Mouse (Mus musculus): ENCODE data around the gene Akap2. TPM values are rescaled to one million over a fixed set of nuclear protein-coding genes. Genes with fewer than 3 reads are reported as not detected.

Akap2 gene
- polyA plus RNA-seq, 1 experiment from 2014 or later, result 22.2 TPM

DNA sequence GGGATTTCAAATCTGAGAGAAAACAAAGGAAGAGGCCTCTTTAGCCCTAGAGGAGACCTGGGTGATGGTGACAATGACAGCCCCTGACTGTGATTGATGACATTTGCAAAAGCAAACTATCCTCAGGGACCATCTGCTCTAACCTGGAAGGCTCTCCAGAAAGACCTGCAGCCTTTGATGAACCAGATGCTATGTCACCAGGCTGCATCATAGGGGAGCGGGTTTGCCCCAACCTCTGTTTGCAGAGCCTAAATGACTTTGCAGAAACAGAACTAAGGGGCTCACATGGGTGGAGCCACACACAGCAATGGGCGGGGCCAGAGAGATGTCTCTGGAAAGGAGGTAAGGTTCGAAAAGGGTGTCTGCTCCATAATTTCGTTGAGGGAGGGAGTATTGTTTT is 115.6 kb downstream of the Akap2 start:
- Histone ChIP-seq H3K4me1 (peaks cover 34% of the 10 kb centered on the region), H3K36me3 (no peaks in the 10 kb centered on the region), H3K27me3 (ENCODE audit: low read depth, poor library complexity, severe bottlenecking) (peaks cover 88% of the 10 kb centered on the region), H3K9me3 (replicated peaks) (no peaks in the 10 kb centered on the region), H3K27ac (replicated peaks) (no peak overlapping the region), H3K4me3 (no peak overlapping the region)
- no peak for DNase-seq (ENCODE audit: low spot score)
- WGBS, result 68% methylated on average over 4 of the region's 4 CpGs

DNA sequence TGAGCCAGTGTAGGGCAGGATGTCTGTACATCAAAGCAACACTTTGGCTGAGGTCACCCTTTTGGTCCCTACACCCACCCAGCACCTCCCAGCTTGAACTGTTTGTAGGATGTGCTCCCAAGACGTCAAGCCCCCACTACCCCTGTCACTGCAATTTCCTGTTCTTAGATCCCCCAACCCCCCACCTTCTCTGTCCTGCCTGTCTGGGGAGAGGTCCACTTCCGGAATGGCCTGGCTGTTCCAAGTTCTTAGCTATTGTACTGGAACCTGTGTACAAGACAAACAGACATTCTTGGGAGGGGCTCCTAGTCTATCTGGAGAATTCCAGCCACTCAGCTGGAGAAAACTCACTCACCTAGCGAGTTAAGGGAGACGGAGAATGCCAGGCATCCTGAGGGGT is 116.7 kb downstream of the Akap2 start:
- H3K9me3 ChIP-seq (replicated peaks), result no peaks in the 10 kb centered on the region
- peaks cover 82% of the 10 kb centered on the region for H3K27me3 ChIP-seq (ENCODE audit: low read depth, poor library complexity, severe bottlenecking)
- H3K4me1 ChIP-seq, result peaks cover 27% of the 10 kb centered on the region
- H3K27ac ChIP-seq (replicated peaks), result no peak overlapping the region
- H3K36me3 ChIP-seq, result no peaks in the 10 kb centered on the region
- no peak overlapping the region for H3K4me3 ChIP-seq
- WGBS, result 57% methylated on average over 4 of the region's 4 CpGs
- DNase-seq (ENCODE audit: low spot score), result no peak

DNA sequence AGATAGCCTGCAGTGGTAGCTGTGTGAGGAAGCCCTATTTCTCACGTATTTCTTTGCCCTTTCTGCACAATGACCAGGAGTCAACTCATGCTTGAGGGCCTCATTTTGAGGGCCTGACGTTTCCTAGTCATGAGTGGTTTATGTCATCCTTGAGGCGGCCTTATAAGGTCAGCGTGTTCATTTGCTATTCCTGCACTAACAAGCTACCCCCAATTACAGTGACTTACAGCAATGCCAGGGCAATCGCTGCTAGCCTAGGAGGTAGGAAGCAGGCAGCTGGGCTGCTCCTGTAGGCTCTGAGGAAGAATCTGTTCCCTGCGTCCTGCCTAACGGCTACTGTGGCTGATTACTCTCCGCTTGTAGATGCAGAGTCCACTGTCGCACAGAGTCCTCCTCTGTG is 119.6 kb downstream of the Akap2 start:
- 84% methylated on average over 9 of the region's 9 CpGs for WGBS

DNA sequence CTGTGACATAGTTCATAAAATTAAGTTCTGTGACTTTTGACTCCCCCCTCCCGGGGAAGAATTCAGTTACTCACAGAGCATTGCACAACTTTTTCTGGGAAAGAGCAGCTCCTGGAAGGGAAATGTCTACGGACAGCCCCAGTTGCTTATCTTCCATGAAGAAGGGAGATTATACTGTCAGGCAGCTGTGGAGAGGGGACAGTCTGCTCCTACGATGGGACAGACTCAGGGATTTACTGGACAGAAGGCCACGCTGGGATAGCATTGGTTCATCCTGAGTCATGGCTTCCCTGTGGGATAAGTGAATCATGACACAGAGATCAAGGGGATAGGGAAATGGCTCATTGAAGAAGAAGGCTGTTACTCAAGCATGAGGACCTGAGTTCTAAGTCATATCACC is 121.9 kb downstream of the Akap2 start:
- WGBS, result 79% methylated on average over 4 of the region's 4 CpGs
- H3K27ac ChIP-seq (replicated peaks), result no peak overlapping the region
- H3K36me3 ChIP-seq, result no peaks in the 10 kb centered on the region
- H3K27me3 ChIP-seq (ENCODE audit: low read depth, poor library complexity, severe bottlenecking), result peaks cover 62% of the 10 kb centered on the region
- no peak for DNase-seq (ENCODE audit: low spot score)
- peaks cover 25% of the 10 kb centered on the region for H3K4me1 ChIP-seq
- no peak overlapping the region for H3K4me3 ChIP-seq
- H3K9me3 ChIP-seq (replicated peaks), result no peaks in the 10 kb centered on the region

More for the DNA sequence above, 119.6 kb downstream of the Akap2 start:
- Histone ChIP-seq H3K9me3 (replicated peaks) (no peaks in the 10 kb centered on the region), H3K27me3 (ENCODE audit: low read depth, poor library complexity, severe bottlenecking) (peaks cover 73% of the 10 kb centered on the region), H3K36me3 (no peaks in the 10 kb centered on the region), H3K4me3 (no peak overlapping the region), H3K27ac (replicated peaks) (no peak overlapping the region), H3K4me1 (peaks cover 31% of the 10 kb centered on the region)
- no peak for DNase-seq (ENCODE audit: low spot score)

DNA sequence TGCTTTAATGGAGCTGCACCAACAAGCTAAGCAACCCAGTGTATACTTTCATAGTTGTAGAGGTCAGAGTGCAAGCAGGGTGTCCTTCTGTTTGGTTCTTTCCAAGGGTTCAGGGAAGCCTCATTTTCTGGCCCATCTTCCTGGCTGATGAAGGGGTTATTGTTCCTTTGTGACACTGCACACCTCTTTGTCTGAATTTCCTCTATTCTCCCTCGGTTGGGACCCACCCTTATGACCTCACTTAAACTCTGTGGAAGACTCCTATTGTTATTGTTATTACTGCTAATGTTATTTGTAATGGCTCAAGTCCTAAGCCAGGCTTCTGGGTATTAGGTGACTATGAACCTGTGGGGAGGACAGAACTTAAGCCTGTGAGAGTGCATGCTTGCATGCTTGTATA is 124.5 kb downstream of the Akap2 start:
- DNase-seq (ENCODE audit: low spot score), result no peak
- Histone ChIP-seq H3K27me3 (ENCODE audit: low read depth, poor library complexity, severe bottlenecking) (peaks cover 39% of the 10 kb centered on the region), H3K27ac (replicated peaks) (no peak overlapping the region), H3K36me3 (no peaks in the 10 kb centered on the region), H3K9me3 (replicated peaks) (no peaks in the 10 kb centered on the region), H3K4me1 (peaks cover 50% of the 10 kb centered on the region), H3K4me3 (no peak overlapping the region)
- WGBS, result 21% methylated on average over 1 of the region's 1 CpGs

DNA sequence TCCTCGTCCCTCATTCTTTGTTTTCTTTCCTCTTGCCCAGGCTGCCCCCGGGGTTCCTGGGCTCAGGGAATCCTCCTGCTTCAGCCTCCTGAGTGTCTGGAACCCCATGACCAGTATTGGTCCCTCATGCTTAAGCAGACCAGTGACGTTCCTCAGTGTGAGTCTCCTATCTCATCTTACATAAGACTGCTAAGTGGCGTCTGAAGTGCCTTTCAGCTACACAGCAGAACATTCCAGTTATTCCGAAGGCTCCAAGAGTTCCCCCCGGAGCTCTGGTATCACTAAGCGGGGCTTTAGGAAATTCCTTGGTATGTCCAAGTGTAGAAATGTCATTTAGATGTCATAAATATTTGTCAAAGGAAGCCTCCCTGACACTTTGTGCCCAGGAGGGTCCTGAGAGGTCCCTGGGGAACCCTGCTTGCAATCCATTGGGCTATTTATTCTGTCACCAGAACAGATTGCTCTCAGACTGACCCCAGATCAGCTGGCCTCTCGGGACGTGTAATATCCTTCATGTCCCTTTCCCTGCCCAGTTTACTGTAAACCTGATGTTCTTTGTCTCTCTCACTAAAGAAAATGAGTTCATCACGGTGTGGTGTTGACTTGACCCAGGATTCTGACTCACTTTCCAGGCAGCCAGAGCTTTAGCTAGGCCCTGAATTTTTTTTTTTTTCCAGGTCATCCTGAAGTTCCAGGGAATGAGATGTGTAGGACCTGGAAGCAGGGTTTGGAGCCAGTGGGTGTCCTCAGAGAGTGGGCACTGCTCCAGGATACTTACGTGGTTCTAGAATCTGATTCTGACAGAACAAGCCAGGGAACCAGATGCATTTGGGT is 125.2 kb downstream of the Akap2 start:
- DNase-seq (ENCODE audit: low spot score), result no peak
- Histone ChIP-seq H3K4me3 (no peak overlapping the region), H3K4me1 (peaks cover 58% of the 10 kb centered on the region), H3K9me3 (replicated peaks) (no peaks in the 10 kb centered on the region), H3K27ac (replicated peaks) (no peak overlapping the region), H3K36me3 (no peaks in the 10 kb centered on the region), H3K27me3 (ENCODE audit: low read depth, poor library complexity, severe bottlenecking) (peaks cover 31% of the 10 kb centered on the region; the same call in 1 of the 2 replicates)
- WGBS, result 91% methylated on average over 11 of the region's 11 CpGs

DNA sequence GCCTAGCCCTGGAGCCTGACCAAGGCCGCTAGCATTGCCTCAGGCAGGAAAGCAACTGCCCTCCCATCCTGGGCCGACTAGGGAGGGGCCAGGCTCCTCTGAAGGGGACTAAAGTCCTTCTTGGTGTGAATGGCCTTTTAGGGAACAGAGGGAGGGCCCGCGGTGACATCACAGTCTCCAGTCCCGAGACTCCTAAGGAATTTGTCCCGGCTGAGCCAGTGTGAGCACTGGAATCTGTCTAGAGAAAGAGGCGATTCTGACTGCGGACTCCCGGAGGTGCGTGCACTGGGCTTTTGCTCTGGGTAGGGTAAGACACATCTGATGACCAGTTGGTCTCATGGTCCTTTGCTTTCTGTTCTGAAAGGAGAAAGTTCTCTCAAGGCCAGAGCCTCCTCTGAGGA is 127.6 kb downstream of the Akap2 start:
- Histone ChIP-seq H3K4me3 (peak overlapping the region; percentile 49), H3K27me3 (ENCODE audit: low read depth, poor library complexity, severe bottlenecking) (peaks cover 17% of the 10 kb centered on the region; the same call in 1 of the 2 replicates), H3K4me1 (peaks cover 60% of the 10 kb centered on the region), H3K36me3 (peaks cover 5% of the 10 kb centered on the region; the same call in 1 of the 2 replicates), H3K27ac (replicated peaks) (peak overlapping the region; percentile 84), H3K9me3 (replicated peaks) (no peaks in the 10 kb centered on the region)
- WGBS, result under 1% methylated on average over 10 of the region's 10 CpGs
- DNase-seq (ENCODE audit: low spot score), result peak; percentile 85

DNA sequence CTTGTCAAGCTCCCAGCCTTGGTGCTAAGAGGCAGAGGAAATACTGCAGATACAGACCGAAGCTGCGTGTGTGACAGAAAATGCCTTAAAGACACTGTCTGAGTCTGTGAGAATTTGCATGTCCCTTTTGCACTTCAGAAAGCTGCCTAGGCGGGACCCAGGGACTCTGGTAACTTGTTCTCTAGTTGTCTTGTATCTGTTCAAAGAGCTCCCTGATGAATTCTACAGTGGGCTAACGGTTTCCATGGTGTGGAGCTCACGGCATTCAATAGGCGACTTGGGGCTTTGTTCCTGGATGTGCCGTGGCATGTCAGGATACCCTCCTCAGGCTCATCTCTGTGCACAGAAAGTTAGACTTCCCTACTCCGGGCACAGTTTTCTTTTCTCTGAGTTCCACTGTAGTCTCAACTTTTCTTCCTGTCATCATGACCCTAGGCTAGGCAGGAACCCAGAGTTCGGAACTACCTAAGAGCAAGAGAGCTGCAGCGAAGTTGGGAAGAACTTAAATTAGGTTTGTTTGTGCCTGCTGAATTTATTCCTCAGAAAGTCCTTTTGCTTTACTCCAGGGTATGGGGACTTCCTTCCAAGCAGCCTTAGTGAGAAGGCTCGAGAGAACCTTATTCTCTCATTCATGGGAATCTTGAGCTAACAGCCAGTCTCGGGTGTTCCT is 128.2 kb downstream of the Akap2 start:
- WGBS, result 17% methylated on average over 12 of the region's 12 CpGs
- peaks cover 11% of the 10 kb centered on the region; the same call in 1 of the 2 replicates for H3K27me3 ChIP-seq (ENCODE audit: low read depth, poor library complexity, severe bottlenecking)
- no peaks in the 10 kb centered on the region for H3K9me3 ChIP-seq (replicated peaks)
- peaks cover 12% of the 10 kb centered on the region for H3K36me3 ChIP-seq
- peak overlapping the region; percentile 49 for H3K4me3 ChIP-seq
- H3K27ac ChIP-seq (replicated peaks), result peak overlapping the region; percentile 84
- peaks cover 57% of the 10 kb centered on the region for H3K4me1 ChIP-seq
- DNase-seq (ENCODE audit: low spot score), result peak; percentile 62

DNA sequence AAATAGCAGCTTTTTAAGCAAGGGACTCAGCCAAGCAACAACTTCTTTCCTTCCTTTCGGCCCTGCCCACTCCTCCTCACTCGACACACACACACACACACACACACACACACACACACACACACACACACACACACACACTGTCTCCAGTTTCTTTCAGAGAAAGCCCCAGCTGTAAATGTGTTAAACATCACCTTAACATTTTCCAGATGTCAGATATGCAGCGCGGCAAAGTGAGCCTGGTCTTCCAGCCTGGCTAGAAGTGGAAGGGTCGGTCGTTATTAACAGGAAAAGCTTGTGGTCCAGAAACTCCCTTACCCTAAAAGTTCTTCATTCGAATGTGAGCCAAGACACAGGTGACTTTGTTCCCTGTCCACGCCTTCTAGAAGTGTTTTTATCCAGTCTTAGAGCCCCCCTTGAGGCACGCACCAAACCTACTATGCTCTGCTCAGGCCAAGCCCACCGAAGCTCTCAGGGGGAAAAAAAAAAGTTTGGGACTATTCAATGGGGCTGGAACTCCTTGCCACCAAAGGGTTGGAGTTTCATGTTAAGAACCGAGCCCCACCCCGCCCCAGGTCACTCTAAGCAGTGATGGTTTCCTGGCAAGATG is 129.0 kb downstream of the Akap2 start:
- peaks cover 10% of the 10 kb centered on the region; the same call in 1 of the 2 replicates for H3K27me3 ChIP-seq (ENCODE audit: low read depth, poor library complexity, severe bottlenecking)
- peak; percentile 35 for DNase-seq (ENCODE audit: low spot score)
- H3K27ac ChIP-seq (replicated peaks), result peak overlapping the region; percentile 84
- H3K36me3 ChIP-seq, result peaks cover 12% of the 10 kb centered on the region
- peaks cover 52% of the 10 kb centered on the region for H3K4me1 ChIP-seq
- no peaks in the 10 kb centered on the region for H3K9me3 ChIP-seq (replicated peaks)
- H3K4me3 ChIP-seq, result peak overlapping the region; percentile 49
- 59% methylated on average over 12 of the region's 12 CpGs for WGBS

DNA sequence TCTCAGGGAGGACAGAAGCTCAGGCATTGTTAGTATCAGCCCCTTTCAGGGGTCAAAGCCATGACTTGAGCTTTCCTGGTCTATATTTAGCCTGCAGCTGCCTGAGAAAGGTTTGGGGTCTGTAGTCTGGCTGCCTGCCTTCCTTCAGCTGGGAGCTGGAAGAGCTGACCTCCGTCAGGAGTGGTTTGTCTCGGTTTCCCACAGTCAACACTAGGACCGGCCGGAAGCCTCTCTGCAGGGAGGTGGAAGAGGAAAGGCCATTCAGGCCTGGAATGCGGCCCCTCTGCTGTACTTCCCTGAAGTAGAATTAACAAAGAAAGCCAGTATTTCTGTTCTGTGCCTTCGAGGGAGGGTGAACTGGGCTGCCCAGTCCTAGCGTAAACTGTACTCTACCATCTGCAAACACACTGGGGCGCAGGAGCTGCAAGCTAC is 129.6 kb downstream of the Akap2 start:
- WGBS, result 32% methylated on average over 8 of the region's 8 CpGs
- peaks cover 51% of the 10 kb centered on the region for H3K4me1 ChIP-seq
- H3K27ac ChIP-seq (replicated peaks), result peak overlapping the region; percentile 84
- DNase-seq (ENCODE audit: low spot score), result peak; percentile 48
- H3K4me3 ChIP-seq, result peak overlapping the region; percentile 49
- H3K9me3 ChIP-seq (replicated peaks), result no peaks in the 10 kb centered on the region
- H3K36me3 ChIP-seq, result peaks cover 12% of the 10 kb centered on the region
- peaks cover 10% of the 10 kb centered on the region; the same call in 1 of the 2 replicates for H3K27me3 ChIP-seq (ENCODE audit: low read depth, poor library complexity, severe bottlenecking)

DNA sequence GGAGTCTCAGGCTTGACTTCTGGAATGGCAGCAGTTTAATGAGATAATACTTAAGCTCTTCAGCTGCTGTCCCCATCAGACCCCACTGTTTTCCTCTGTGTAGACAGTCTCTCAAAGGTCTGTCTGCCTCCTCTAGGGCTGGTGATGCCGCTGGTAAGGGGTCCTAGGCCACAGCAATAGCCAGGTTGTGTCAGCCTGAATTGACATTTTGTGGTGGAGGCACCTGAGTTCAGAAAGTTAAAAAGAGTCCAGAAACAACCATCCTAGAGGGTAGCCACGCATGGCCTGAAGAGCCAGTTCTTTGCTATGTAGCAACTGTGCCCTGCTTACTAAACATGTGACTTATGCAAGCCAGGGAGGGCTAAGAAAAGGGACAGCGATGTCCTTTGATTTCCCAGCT is 130.2 kb downstream of the Akap2 start:
- Histone ChIP-seq H3K27me3 (ENCODE audit: low read depth, poor library complexity, severe bottlenecking) (peaks cover 7% of the 10 kb centered on the region; the same call in 1 of the 2 replicates), H3K4me1 (peaks cover 52% of the 10 kb centered on the region), H3K4me3 (peak overlapping the region; percentile 49), H3K36me3 (peaks cover 12% of the 10 kb centered on the region), H3K9me3 (replicated peaks) (no peaks in the 10 kb centered on the region), H3K27ac (replicated peaks) (peak overlapping the region; percentile 84)
- no peak for DNase-seq (ENCODE audit: low spot score)
- WGBS, result 87% methylated on average over 3 of the region's 3 CpGs

DNA sequence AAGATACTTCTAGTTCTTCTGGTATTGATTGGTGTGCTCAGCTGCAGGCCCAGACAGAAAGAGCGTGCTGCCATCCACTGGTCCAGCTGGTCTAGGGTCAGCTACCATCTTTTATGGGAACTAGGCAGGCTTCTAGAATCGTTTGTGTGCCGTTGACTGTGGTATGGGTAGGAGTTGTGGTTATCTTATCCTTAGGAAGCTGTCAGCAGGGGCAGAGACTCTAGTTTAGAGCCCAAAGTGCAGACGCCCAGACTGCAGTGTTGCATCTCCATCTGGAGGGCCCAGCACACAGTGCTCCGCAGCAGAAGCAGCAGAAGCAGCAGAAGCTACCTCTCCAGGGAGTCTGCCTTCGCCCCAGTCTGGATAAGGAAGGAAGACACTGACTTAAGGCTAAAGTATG is 132.0 kb downstream of the Akap2 start:
- H3K9me3 ChIP-seq (replicated peaks), result no peaks in the 10 kb centered on the region
- no peak for DNase-seq (ENCODE audit: low spot score)
- H3K4me3 ChIP-seq, result no peak overlapping the region
- H3K27me3 ChIP-seq (ENCODE audit: low read depth, poor library complexity, severe bottlenecking), result no peaks in the 10 kb centered on the region; the same call in 1 of the 2 replicates
- H3K36me3 ChIP-seq, result peaks cover 16% of the 10 kb centered on the region
- no peak overlapping the region for H3K27ac ChIP-seq (replicated peaks)
- peaks cover 51% of the 10 kb centered on the region for H3K4me1 ChIP-seq
- WGBS, result 83% methylated on average over 6 of the region's 6 CpGs

All from midbrain, embryonic 10.5 days (tissue).